Mouse (Mus musculus) common myeloid progenitor, adult 5-6 weeks (primary cell): ENCODE data around the gene Thrap3. TPM values are rescaled to one million over a fixed set of nuclear protein-coding genes. Genes with fewer than 3 reads are reported as not detected.

ENCODE experiments used
- ATAC-seq: replicated peaks from 2 replicates; pipeline ENCODE4 v1.8.0; 2016; ENCODE audit warnings: low read depth, mild to moderate bottlenecking, moderate TSS enrichment, inconsistent platforms; ENCODE audit not compliant: poor library complexity, severe bottlenecking
- total RNA-seq: library from RNA; stranded (forward); fragments of 200-1000, 187-1606 nt; gene quantifications from 2 replicates; pipeline ENCODE4 v1.2.3, GENCODE M21; 2017

Thrap3 gene
- total RNA-seq, result 331 and 353 TPM in 2 replicates

- peak; percentile 85 for ATAC-seq
These were observed at the start of gene Thrap3 for GRCm38 (mm10) chr4:126202303-126203181. Thrap3 (minus strand) TSS chr4:126202760.

- peak; percentile 24 for ATAC-seq
These were observed 49.2 kb upstream of the Thrap3 start for GRCm38 (mm10) chr4:126251655-126252254.

- ATAC-seq, result no peak
These were observed 48.1 kb upstream of the Thrap3 start for GRCm38 (mm10) chr4:126250659-126251058.

GRCm38 (mm10) chr4:126248261-126248868 lies 45.8 kb upstream of the Thrap3 start:
- no peak for ATAC-seq

GRCm38 (mm10) chr4:126246202-126246889 lies 43.8 kb upstream of the Thrap3 start:
- ATAC-seq, result no peak

- ATAC-seq, result no peak
These were observed 40.0 kb upstream of the Thrap3 start for GRCm38 (mm10) chr4:126242510-126242909.

GRCm38 (mm10) chr4:126241956-126242355 lies 39.4 kb upstream of the Thrap3 start:
- no peak for ATAC-seq

GRCm38 (mm10) chr4:126239862-126240475 lies 37.4 kb upstream of the Thrap3 start:
- ATAC-seq, result no peak

- no peak for ATAC-seq
These were observed 35.2 kb upstream of the Thrap3 start for GRCm38 (mm10) chr4:126237721-126238242.

- no peak for ATAC-seq
These were observed 34.1 kb upstream of the Thrap3 start for GRCm38 (mm10) chr4:126236467-126237280.

GRCm38 (mm10) chr4:126235191-126235590 lies 32.6 kb upstream of the Thrap3 start:
- ATAC-seq, result peak; percentile 67

- no peak for ATAC-seq
These were observed 32.1 kb upstream of the Thrap3 start for GRCm38 (mm10) chr4:126234496-126235175.

GRCm38 (mm10) chr4:126233676-126234308 lies 31.2 kb upstream of the Thrap3 start:
- ATAC-seq, result no peak

- ATAC-seq, result no peak
These were observed 27.3 kb upstream of the Thrap3 start for GRCm38 (mm10) chr4:126229900-126230299.

- no peak for ATAC-seq
These were observed 25.6 kb upstream of the Thrap3 start for GRCm38 (mm10) chr4:126228144-126228543.

GRCm38 (mm10) chr4:126227077-126227761 lies 24.7 kb upstream of the Thrap3 start:
- peak; percentile 95 for ATAC-seq

- ATAC-seq, result no peak
These were observed 24.1 kb upstream of the Thrap3 start for GRCm38 (mm10) chr4:126226640-126227039.
